Mouse (Mus musculus): Measurements from ENCODE around the gene Cdhr1.

DNA sequence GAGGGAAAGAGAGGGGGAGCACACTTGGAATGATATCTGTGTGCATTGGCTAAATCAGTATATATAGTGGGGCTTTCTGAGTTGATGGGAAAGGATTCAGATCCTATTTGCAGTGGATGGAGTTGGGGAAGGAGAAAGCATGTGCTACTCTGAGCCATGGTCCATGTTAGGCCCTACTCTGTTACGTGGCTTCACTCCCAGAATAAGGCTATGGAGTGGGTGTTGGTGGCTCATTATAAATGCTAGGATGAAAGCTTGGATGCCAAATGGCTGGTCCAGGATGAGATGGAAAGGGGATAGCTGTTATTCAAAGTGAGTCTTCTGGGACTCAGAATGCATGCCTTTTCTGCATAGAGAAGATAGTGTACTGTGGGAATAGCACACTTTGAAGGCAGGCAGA is 17.4 kb downstream of the Cdhr1 start:
- no peak for TF ChIP-seq CTCF (IDR thresholded peaks at IDR 0.05; ENCODE audit: low read depth)
- TF ChIP-seq EP300 (IDR thresholded peaks at IDR 0.05; ENCODE audit: low read depth): no peak

Measured in heart, postnatal 0 days (tissue).